Mouse (Mus musculus): ENCODE measurements around the gene Tmem233. TPM values are rescaled to one million over a fixed set of nuclear protein-coding genes. Genes with fewer than 3 reads are reported as not detected.

Tmem233 gene
- polyA plus RNA-seq, 1 experiment from 2014 or later: not detected

DNA sequence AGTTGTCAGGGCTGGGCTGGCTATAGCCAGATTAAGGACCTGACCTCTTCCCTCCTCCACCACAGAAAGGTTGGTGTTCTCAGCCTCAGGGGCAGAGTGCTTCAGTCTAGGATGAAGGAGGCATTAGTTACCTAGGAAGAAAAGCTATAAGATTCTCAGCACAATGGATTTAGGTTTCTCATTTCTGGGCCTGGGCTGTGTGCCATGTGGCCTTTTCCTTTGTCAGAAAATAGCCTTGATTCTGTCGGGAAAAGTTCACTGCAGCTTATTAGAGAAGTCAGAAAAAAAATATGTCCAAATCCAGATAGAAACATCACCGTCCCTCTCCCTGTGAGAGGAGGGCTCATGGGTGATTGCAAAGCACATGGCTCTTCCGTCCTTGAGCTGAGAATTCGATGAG, 33.2 kb downstream of the Tmem233 start:
- Histone ChIP-seq H3K9me3 (replicated peaks) (no peaks in the 10 kb centered on the region), H3K4me1 (no peaks in the 10 kb centered on the region), H3K27ac (no peak overlapping the region), H3K4me2 (replicated peaks) (no peak overlapping the region), H3K36me3 (no peaks in the 10 kb centered on the region), H3K9ac (no peak overlapping the region), H3K27me3 (no peaks in the 10 kb centered on the region), H3K4me3 (no peak overlapping the region)
- no peak for ATAC-seq (ENCODE audit: low FRiP score)
- WGBS: 84% methylated on average over 4 of the region's 4 CpGs

DNA sequence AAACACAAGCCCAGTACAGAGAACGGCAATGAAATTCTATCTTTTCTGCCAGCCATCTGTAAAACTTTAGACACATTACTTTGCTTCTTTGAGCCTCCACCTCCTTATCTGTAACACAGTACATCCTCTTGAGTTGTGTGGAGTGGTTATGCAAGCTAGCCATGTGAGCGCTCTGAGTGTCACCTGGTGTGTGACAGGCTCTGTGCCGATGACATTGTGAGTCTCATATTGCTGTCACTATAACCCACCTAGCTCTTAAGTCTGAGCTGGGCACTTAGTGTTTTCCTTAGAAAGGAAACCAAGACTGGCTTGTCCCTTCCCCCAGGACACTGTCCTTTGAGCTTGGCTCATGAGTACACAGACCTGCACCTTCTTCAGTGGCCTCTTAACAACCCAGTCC, 34.7 kb downstream of the Tmem233 start:
- ATAC-seq (ENCODE audit: low FRiP score): no peak
- Histone ChIP-seq H3K36me3 (no peaks in the 10 kb centered on the region), H3K4me1 (no peaks in the 10 kb centered on the region), H3K9me3 (replicated peaks) (no peaks in the 10 kb centered on the region), H3K27me3 (no peaks in the 10 kb centered on the region), H3K27ac (no peak overlapping the region), H3K9ac (no peak overlapping the region), H3K4me2 (replicated peaks) (no peak overlapping the region), H3K4me3 (no peak overlapping the region)
- 98% methylated on average over 3 of the region's 3 CpGs for WGBS

- Histone ChIP-seq H3K4me2 (replicated peaks) (no peak overlapping the region), H3K4me3 (no peak overlapping the region), H3K9ac (no peak overlapping the region), H3K36me3 (no peaks in the 10 kb centered on the region), H3K27ac (no peak overlapping the region), H3K4me1 (no peaks in the 10 kb centered on the region), H3K27me3 (no peaks in the 10 kb centered on the region), H3K9me3 (replicated peaks) (no peaks in the 10 kb centered on the region)
- no peak for ATAC-seq (ENCODE audit: low FRiP score)
- WGBS: 82% methylated on average over 4 of the region's 4 CpGs
Measured at GRCm38 (mm10) chr5:116046246-116046645, 36.8 kb downstream of the Tmem233 start.

- H3K4me1 ChIP-seq: no peaks in the 10 kb centered on the region
- no peak overlapping the region for H3K27ac ChIP-seq
- no peak overlapping the region for H3K4me2 ChIP-seq (replicated peaks)
- no peak overlapping the region for H3K4me3 ChIP-seq
- peaks cover 1% of the 10 kb centered on the region; the same call in 1 of the 2 replicates for H3K27me3 ChIP-seq
- no peak for ATAC-seq (ENCODE audit: low FRiP score)
- H3K36me3 ChIP-seq: no peaks in the 10 kb centered on the region
- WGBS: 86% methylated on average over 8 of the region's 8 CpGs
- no peaks in the 10 kb centered on the region for H3K9me3 ChIP-seq (replicated peaks)
- no peak overlapping the region for H3K9ac ChIP-seq
Measured at GRCm38 (mm10) chr5:116045581-116045980, 37.5 kb downstream of the Tmem233 start.

GRCm38 (mm10) chr5:116042241-116042640, 40.8 kb downstream of the Tmem233 start:
- Histone ChIP-seq H3K27ac (no peak overlapping the region), H3K9ac (no peak overlapping the region), H3K4me3 (no peak overlapping the region), H3K4me1 (no peaks in the 10 kb centered on the region), H3K9me3 (replicated peaks) (no peaks in the 10 kb centered on the region), H3K36me3 (no peaks in the 10 kb centered on the region), H3K4me2 (replicated peaks) (no peak overlapping the region), H3K27me3 (peaks cover 4% of the 10 kb centered on the region; the same call in 1 of the 2 replicates)
- no peak for ATAC-seq (ENCODE audit: low FRiP score)
- WGBS: 70% methylated on average over 7 of the region's 7 CpGs

DNA sequence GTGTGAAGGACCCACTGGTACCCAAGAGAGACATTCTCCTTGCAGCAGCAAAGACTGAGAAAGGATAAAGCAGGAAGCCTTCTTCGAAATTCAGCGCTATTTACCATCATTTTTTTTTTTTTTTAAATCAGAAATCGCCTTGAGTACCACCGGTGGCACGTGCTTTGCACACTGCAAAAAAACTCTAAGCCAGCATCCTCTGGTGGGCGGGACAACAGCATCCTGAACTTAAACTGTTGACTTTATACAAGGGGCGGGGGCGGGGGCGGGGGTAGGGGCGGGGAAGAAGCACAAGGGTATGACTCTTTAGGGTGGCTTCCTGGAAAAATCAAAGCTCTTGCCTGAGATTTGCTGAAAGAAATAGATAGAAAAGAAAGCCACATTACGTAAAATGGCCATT, 43.3 kb downstream of the Tmem233 start:
- no peaks in the 10 kb centered on the region for H3K9me3 ChIP-seq (replicated peaks)
- H3K4me1 ChIP-seq: peaks cover 2% of the 10 kb centered on the region; the same call in 1 of the 2 replicates
- H3K36me3 ChIP-seq: no peaks in the 10 kb centered on the region
- H3K4me3 ChIP-seq: no peak overlapping the region
- WGBS: 34% methylated on average over 11 of the region's 11 CpGs
- H3K4me2 ChIP-seq (replicated peaks): 0 out of 2 replicates have a peak overlapping the region, but pooled peaks have one; percentile 11
- ATAC-seq (ENCODE audit: low FRiP score): no peak
- peaks cover 8% of the 10 kb centered on the region; the same call in 1 of the 2 replicates for H3K27me3 ChIP-seq
- no peak overlapping the region for H3K27ac ChIP-seq
- H3K9ac ChIP-seq: no peak overlapping the region

DNA sequence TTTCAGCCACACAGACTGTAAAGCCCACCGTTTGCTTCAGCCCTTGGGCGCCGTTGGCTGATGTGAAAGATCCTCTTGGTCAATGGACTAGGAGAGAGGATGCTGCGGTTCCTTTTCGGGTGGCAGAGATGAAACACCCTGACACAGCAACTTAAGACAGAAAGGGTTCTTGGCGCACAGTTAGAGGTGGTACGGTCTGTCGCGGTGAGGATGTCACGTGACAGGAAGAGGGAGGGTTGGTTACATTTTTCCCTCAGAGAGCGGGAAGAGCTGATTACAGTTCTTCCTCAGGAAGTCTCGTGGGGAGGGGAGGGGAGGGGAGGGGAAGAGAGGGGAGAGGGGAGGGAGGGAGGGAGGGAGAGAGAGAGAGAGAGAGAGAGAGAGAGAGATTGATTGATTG, 45.3 kb downstream of the Tmem233 start:
- Histone ChIP-seq H3K9ac (no peak overlapping the region), H3K36me3 (no peaks in the 10 kb centered on the region), H3K4me1 (peaks cover 2% of the 10 kb centered on the region; the same call in 1 of the 2 replicates), H3K9me3 (replicated peaks) (no peaks in the 10 kb centered on the region), H3K4me2 (replicated peaks) (no peak overlapping the region), H3K4me3 (no peak overlapping the region), H3K27me3 (peaks cover 8% of the 10 kb centered on the region; the same call in 1 of the 2 replicates), H3K27ac (no peak overlapping the region)
- no peak for ATAC-seq (ENCODE audit: low FRiP score)
- WGBS: 58% methylated on average over 12 of the region's 12 CpGs

GRCm38 (mm10) chr5:116036465-116036864, 46.6 kb downstream of the Tmem233 start:
- Histone ChIP-seq H3K9ac (no peak overlapping the region), H3K27ac (no peak overlapping the region), H3K36me3 (no peaks in the 10 kb centered on the region), H3K9me3 (replicated peaks) (no peaks in the 10 kb centered on the region), H3K27me3 (peaks cover 8% of the 10 kb centered on the region; the same call in 1 of the 2 replicates), H3K4me3 (no peak overlapping the region), H3K4me2 (replicated peaks) (no peak overlapping the region), H3K4me1 (peaks cover 2% of the 10 kb centered on the region; the same call in 1 of the 2 replicates)
- no peak for ATAC-seq (ENCODE audit: low FRiP score)
- 60% methylated on average over 16 of the region's 16 CpGs for WGBS

GRCm38 (mm10) chr5:116031190-116031577, 51.9 kb downstream of the Tmem233 start:
- Histone ChIP-seq H3K9ac (no peak overlapping the region), H3K36me3 (no peaks in the 10 kb centered on the region), H3K27me3 (no peaks in the 10 kb centered on the region), H3K4me2 (replicated peaks) (peak overlapping the region; percentile 40), H3K27ac (no peak overlapping the region), H3K9me3 (replicated peaks) (no peaks in the 10 kb centered on the region), H3K4me1 (peaks cover 4% of the 10 kb centered on the region), H3K4me3 (no peak overlapping the region)
- 7% methylated on average over 14 of the region's 14 CpGs for WGBS
- ATAC-seq (ENCODE audit: low FRiP score): no peak

GRCm38 (mm10) chr5:116030566-116031189, 52.4 kb downstream of the Tmem233 start:
- H3K4me2 ChIP-seq (replicated peaks): peak overlapping the region; percentile 40
- no peaks in the 10 kb centered on the region for H3K27me3 ChIP-seq
- H3K4me3 ChIP-seq: no peak overlapping the region
- ATAC-seq (ENCODE audit: low FRiP score): peak; percentile 46; the same call in 1 of the 2 replicates
- no peak overlapping the region for H3K9ac ChIP-seq
- 4% methylated on average over 19 of the region's 19 CpGs for WGBS
- no peak overlapping the region for H3K27ac ChIP-seq
- H3K4me1 ChIP-seq: peaks cover 4% of the 10 kb centered on the region
- H3K36me3 ChIP-seq: no peaks in the 10 kb centered on the region
- H3K9me3 ChIP-seq (replicated peaks): no peaks in the 10 kb centered on the region

DNA sequence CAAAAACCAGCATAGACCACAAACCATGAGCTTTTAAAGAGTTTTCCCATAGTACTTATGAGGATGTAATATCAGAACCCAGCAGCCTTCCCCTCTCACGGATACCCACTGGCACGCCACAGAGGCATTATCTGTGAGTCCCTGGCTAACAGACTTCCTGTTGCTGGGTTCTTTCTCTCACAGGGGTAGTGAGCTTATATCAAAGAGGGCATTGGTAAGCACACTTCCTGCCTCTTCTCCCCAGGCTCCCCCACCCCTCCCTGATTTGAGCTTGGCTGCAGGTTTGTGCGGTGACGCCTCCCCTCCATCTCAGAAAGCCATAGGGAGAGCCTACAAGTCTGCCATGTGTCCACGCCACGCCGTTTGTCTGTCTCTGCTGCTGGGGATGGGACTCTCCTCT, 54.0 kb downstream of the Tmem233 start:
- WGBS: 81% methylated on average over 7 of the region's 7 CpGs
- no peaks in the 10 kb centered on the region for H3K9me3 ChIP-seq (replicated peaks)
- peaks cover 4% of the 10 kb centered on the region for H3K4me1 ChIP-seq
- ATAC-seq (ENCODE audit: low FRiP score): no peak
- H3K27ac ChIP-seq: no peak overlapping the region
- no peaks in the 10 kb centered on the region for H3K36me3 ChIP-seq
- H3K4me3 ChIP-seq: no peak overlapping the region
- H3K9ac ChIP-seq: no peak overlapping the region
- H3K4me2 ChIP-seq (replicated peaks): no peak overlapping the region
- no peaks in the 10 kb centered on the region for H3K27me3 ChIP-seq

GRCm38 (mm10) chr5:116026561-116026960, 56.5 kb downstream of the Tmem233 start:
- Histone ChIP-seq H3K4me2 (replicated peaks) (no peak overlapping the region), H3K9ac (no peak overlapping the region), H3K4me1 (peaks cover 16% of the 10 kb centered on the region), H3K4me3 (no peak overlapping the region), H3K9me3 (replicated peaks) (no peaks in the 10 kb centered on the region), H3K36me3 (peaks cover 9% of the 10 kb centered on the region), H3K27me3 (no peaks in the 10 kb centered on the region), H3K27ac (no peak overlapping the region)
- ATAC-seq (ENCODE audit: low FRiP score): no peak
- WGBS: 91% methylated on average over 14 of the region's 14 CpGs

DNA sequence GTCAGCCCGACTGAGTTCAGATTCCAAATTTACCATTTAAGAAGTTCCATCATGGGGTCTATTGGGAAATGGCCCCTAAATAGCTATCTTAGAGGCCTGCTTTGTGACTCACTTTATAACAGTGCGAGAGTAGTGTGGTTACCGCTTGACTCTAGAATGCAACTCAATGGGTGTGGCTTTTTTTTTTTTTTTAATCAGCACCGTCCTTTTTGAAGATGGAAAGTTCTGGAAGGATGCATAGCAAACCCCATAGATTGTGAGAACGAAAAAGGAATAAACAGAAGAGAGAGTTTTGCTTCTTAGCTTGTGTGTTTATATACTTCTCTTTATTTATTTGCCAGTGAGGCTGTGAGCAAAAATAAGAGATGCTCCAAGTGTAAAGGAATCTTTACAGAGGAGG, 56.9 kb downstream of the Tmem233 start:
- Histone ChIP-seq H3K4me3 (no peak overlapping the region), H3K27ac (no peak overlapping the region), H3K4me1 (peaks cover 16% of the 10 kb centered on the region), H3K4me2 (replicated peaks) (no peak overlapping the region), H3K36me3 (peaks cover 13% of the 10 kb centered on the region), H3K9me3 (replicated peaks) (no peaks in the 10 kb centered on the region), H3K27me3 (no peaks in the 10 kb centered on the region), H3K9ac (no peak overlapping the region)
- 92% methylated on average over 5 of the region's 5 CpGs for WGBS
- no peak for ATAC-seq (ENCODE audit: low FRiP score)
